Mouse (Mus musculus) ES-Bruce4 (cell line): ENCODE data around the gene 4931428F04Rik. TPM values are rescaled to one million over a fixed set of nuclear protein-coding genes. Genes with fewer than 3 reads are reported as not detected.

Experiments
- H3K27ac ChIP-seq: 2 replicates; pipeline ENCODE4 v1.5.1; 2012; ENCODE audit warnings: low read length, inconsistent platforms; ENCODE audit not compliant: insufficient read depth
- H3K27me3 ChIP-seq: 2 replicates; pipeline ENCODE4 v1.6.1; 2012; ENCODE audit warnings: mild to moderate bottlenecking, low read length, inconsistent platforms; ENCODE audit not compliant: control insufficient read depth, poor library complexity, insufficient read depth, severe bottlenecking
- H3K36me3 ChIP-seq: 2 replicates; pipeline ENCODE4 v1.6.1; 2012; ENCODE audit warnings: inconsistent platforms, mild to moderate bottlenecking, low read length, moderate library complexity; ENCODE audit not compliant: control insufficient read depth, poor library complexity, insufficient read depth, severe bottlenecking
- H3K4me1 ChIP-seq: one replicate; pipeline ENCODE4 v1.8.1; 2011; ENCODE audit warnings: low read length; ENCODE audit not compliant: control insufficient read depth, insufficient read depth
- H3K4me3 ChIP-seq: 2 replicates; pipeline ENCODE4 v1.5.1; 2011; ENCODE audit warnings: low read depth, mild to moderate bottlenecking, low read length
- H3K9ac ChIP-seq: 2 replicates; pipeline ENCODE4 v1.6.1; 2012; ENCODE audit warnings: low read depth, mild to moderate bottlenecking, inconsistent platforms; ENCODE audit not compliant: poor library complexity, severe bottlenecking
- H3K9me3 ChIP-seq: replicated peaks from 2 replicates; pipeline ENCODE4 v1.6.1; 2012; ENCODE audit warnings: mild to moderate bottlenecking, low read length, inconsistent platforms; ENCODE audit not compliant: control insufficient read depth, poor library complexity, insufficient read depth, severe bottlenecking
- CTCF ChIP-seq: IDR thresholded peaks from one replicate; pipeline ENCODE4 v1.8.1; 2011; ENCODE audit warnings: low read depth, low read length
- EP300 ChIP-seq: IDR thresholded peaks from 2 replicates; pipeline ENCODE4 v1.6.1; 2011; ENCODE audit warnings: low read depth, low read length; ENCODE audit not compliant: insufficient read depth
- POLR2A ChIP-seq: IDR thresholded peaks from one replicate; pipeline ENCODE4 v1.8.1; 2011; ENCODE audit warnings: low read length; ENCODE audit not compliant: insufficient read depth
- polyA plus RNA-seq: library from polyadenylated mRNA; stranded (reverse); fragments of >200 nt; gene quantifications from 2 replicates; pipeline ENCODE4 v1.2.4, GENCODE M21; 2011; ENCODE audit warnings: low read depth; ENCODE audit not compliant: missing spikeins, insufficient read depth, insufficient read length

The 4931428F04Rik gene
- polyA plus RNA-seq, 1 experiment = 9.4 TPM

- Histone ChIP-seq H3K27ac (no peak overlapping the region), H3K9ac (no peak overlapping the region), H3K4me3 (no peak overlapping the region), H3K36me3 (no peaks in the 10 kb centered on the region), H3K9me3 (no peaks in the 10 kb centered on the region), H3K4me1 (peaks cover 2% of the 10 kb centered on the region), H3K27me3 (no peaks in the 10 kb centered on the region)
- TF ChIP-seq POLR2A (no peak), CTCF (no peak), EP300 (no peak)
Observed at GRCm38 (mm10) chr8:105288231-105288630, 1.4 kb downstream of the 4931428F04Rik start.

DNA sequence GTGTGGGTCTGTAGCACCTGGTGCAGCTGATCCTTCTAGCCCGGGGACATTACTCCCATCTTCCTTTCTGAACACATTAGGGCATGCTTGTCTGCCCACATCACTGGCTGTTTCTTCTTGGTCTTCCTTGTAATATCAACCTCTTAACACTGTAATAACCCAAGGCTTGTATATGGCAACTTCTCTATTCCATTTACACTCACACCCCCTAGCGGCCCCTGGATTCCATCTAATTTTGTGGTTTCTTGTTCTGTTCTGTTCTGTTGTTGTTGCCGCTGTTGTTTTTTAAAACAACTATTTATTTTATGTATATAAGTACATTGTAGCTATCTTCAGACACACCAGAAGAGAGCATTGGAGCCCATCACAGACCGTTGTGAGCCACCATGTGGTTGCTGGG lies 2.8 kb downstream of the 4931428F04Rik start:
- Histone ChIP-seq H3K27ac (no peak overlapping the region), H3K9me3 (no peaks in the 10 kb centered on the region), H3K36me3 (no peaks in the 10 kb centered on the region), H3K9ac (no peak overlapping the region), H3K4me1 (peaks cover 2% of the 10 kb centered on the region), H3K27me3 (no peaks in the 10 kb centered on the region), H3K4me3 (no peak overlapping the region)
- no peak for TF ChIP-seq CTCF
- TF ChIP-seq POLR2A = no peak
- no peak for TF ChIP-seq EP300

GRCm38 (mm10) chr8:105285514-105285913 lies 4.2 kb downstream of the 4931428F04Rik start:
- H3K27ac ChIP-seq = no peak overlapping the region
- TF ChIP-seq EP300 = no peak
- TF ChIP-seq POLR2A = no peak
- TF ChIP-seq CTCF = no peak
- H3K36me3 ChIP-seq = no peaks in the 10 kb centered on the region
- no peaks in the 10 kb centered on the region for H3K9me3 ChIP-seq
- H3K27me3 ChIP-seq = no peaks in the 10 kb centered on the region
- H3K9ac ChIP-seq = no peak overlapping the region
- peaks cover 2% of the 10 kb centered on the region for H3K4me1 ChIP-seq
- H3K4me3 ChIP-seq = no peak overlapping the region

DNA sequence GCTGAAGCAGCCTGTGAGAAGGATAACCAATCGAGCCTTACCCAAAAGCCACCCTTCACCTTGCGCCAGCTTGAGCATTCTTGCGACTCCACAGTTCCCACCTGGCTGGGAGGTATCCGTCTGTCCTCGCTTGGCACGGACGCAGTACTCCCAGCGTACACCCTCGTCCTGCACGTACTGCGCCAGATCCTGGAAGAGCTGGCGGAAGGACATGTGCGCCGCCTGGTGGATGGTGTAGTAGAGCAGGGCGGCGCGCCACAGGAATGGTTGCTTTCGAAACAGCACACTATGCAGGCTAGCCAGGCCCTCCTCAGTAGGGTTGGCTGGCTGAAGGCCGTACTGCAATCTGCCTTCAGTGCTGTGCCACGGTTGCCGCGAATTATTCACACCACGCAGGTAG lies 6.6 kb downstream of the 4931428F04Rik start:
- Histone ChIP-seq H3K9me3 (no peaks in the 10 kb centered on the region), H3K27me3 (no peaks in the 10 kb centered on the region), H3K27ac (no peak overlapping the region), H3K9ac (no peak overlapping the region), H3K36me3 (no peaks in the 10 kb centered on the region), H3K4me1 (peaks cover 2% of the 10 kb centered on the region), H3K4me3 (peak overlapping the region; percentile 34)
- peak; percentile 99 for TF ChIP-seq CTCF
- TF ChIP-seq POLR2A = no peak
- peak; percentile 69; the same call in 1 of the 2 replicates for TF ChIP-seq EP300

- H3K9ac ChIP-seq = no peak overlapping the region
- no peaks in the 10 kb centered on the region for H3K36me3 ChIP-seq
- no peak overlapping the region for H3K4me3 ChIP-seq
- H3K4me1 ChIP-seq = peaks cover 2% of the 10 kb centered on the region
- no peaks in the 10 kb centered on the region for H3K9me3 ChIP-seq
- H3K27ac ChIP-seq = no peak overlapping the region
- TF ChIP-seq EP300 = no peak
- no peak for TF ChIP-seq POLR2A
- no peak for TF ChIP-seq CTCF
- peaks cover 4% of the 10 kb centered on the region; the same call in 1 of the 2 replicates for H3K27me3 ChIP-seq
Observed at GRCm38 (mm10) chr8:105282239-105282638, 7.4 kb downstream of the 4931428F04Rik start.

DNA sequence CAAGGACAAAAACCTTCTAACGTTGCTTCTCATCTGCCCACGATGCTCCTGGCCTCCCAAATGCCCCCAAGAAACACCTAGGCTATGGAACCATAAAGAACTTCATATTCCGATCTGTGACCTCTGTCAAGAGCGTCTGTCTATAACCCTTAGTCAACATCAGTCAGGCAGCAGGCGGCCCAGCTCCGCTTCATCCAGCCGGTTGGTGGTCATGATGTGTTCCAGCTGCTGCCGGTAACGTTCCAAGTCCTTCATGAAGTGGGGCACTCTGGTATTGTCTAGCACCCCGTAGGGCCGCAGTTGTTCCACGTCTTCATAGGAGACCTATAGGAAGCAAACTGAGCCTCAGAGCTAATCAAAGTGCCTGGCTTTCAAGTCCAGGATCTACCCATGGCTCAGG lies 7.8 kb downstream of the 4931428F04Rik start:
- TF ChIP-seq CTCF (no peak), EP300 (no peak), POLR2A (no peak)
- Histone ChIP-seq H3K9ac (no peak overlapping the region), H3K9me3 (no peaks in the 10 kb centered on the region), H3K4me3 (no peak overlapping the region), H3K36me3 (no peaks in the 10 kb centered on the region), H3K27ac (no peak overlapping the region), H3K4me1 (peaks cover 2% of the 10 kb centered on the region), H3K27me3 (peaks cover 4% of the 10 kb centered on the region)
